Mouse (Mus musculus) kidney, embryonic 15.5 days (tissue): ENCODE results near the gene Palm2. TPM values are rescaled to one million over a fixed set of nuclear protein-coding genes. Genes with fewer than 3 reads are reported as not detected.

Source experiments
- ATAC-seq: fragments of 200-750 bp; cut with Nextera tagmentation; replicated peaks from 2 replicates; pipeline ENCODE4 v1.8.0; 2017; ENCODE audit warnings: moderate TSS enrichment; ENCODE audit not compliant: low FRiP score
- H3K27ac ChIP-seq: fragments of 300-500 bp; sonication (generic); 2 replicates; pipeline ENCODE4 v1.5.1; 2015; ENCODE audit warnings: mild to moderate bottlenecking, inconsistent platforms
- H3K27me3 ChIP-seq: fragments of 300-500 bp; sonication (generic); 2 replicates; pipeline ENCODE4 v1.6.1; 2015; ENCODE audit warnings: inconsistent platforms
- H3K36me3 ChIP-seq: fragments of 300-500 bp; sonication (generic); 2 replicates; pipeline ENCODE4 v1.6.1; 2015; ENCODE audit warnings: inconsistent platforms
- H3K4me1 ChIP-seq: fragments of 300-500 bp; sonication (generic); 2 replicates; pipeline ENCODE4 v1.6.1; 2015; ENCODE audit warnings: inconsistent platforms
- H3K4me2 ChIP-seq: fragments of 300-500 bp; sonication (generic); 2 replicates; pipeline ENCODE4 v1.6.1; 2015; ENCODE audit warnings: moderate library complexity, mild to moderate bottlenecking, inconsistent platforms
- H3K4me3 ChIP-seq: fragments of 300-500 bp; sonication (generic); replicated peaks from 2 replicates; pipeline ENCODE4 v1.5.1; 2015; ENCODE audit warnings: mild to moderate bottlenecking, inconsistent platforms
- H3K9ac ChIP-seq: fragments of 300-500 bp; sonication (generic); 2 replicates; pipeline ENCODE4 v1.6.1; 2015; ENCODE audit warnings: mild to moderate bottlenecking, inconsistent platforms
- H3K9me3 ChIP-seq: fragments of 300-500 bp; sonication (generic); replicated peaks from 2 replicates; pipeline ENCODE4 v1.6.1; 2016; ENCODE audit warnings: inconsistent platforms
- WGBS: fragments of 180-500 bp; shearing (Covaris S2); methylation state at CpG from one replicate; pipeline ENCODE4 v1.1.7; 2015; ENCODE audit warnings: mixed read lengths; 5-methylcytosine and 5-hydroxymethylcytosine counted together
- polyA plus RNA-seq: library from polyadenylated mRNA; unstranded; fragments of >200 nt; fragmentation: Nextera tagmentation; extraction: Ambion mirVana; gene quantifications from 2 replicates; pipeline ENCODE4 v1.2.1, GENCODE M21; 2015

Palm2 gene
- polyA plus RNA-seq, 1 experiment from 2014 or later, result 1.9 TPM

- Histone ChIP-seq H3K4me3 (no peak overlapping the region), H3K4me2 (no peak overlapping the region), H3K9me3 (no peaks in the 10 kb centered on the region), H3K36me3 (no peaks in the 10 kb centered on the region), H3K27me3 (peaks cover 2% of the 10 kb centered on the region), H3K9ac (no peak overlapping the region), H3K4me1 (no peaks in the 10 kb centered on the region; the same call in 1 of the 2 replicates), H3K27ac (no peak overlapping the region)
- ATAC-seq, result no peak
- 64% methylated on average over 6 of the region's 6 CpGs for WGBS
These were observed 140.6 kb downstream of the Palm2 start for GRCm38 (mm10) chr4:57574646-57575045.

- H3K4me1 ChIP-seq, result no peaks in the 10 kb centered on the region; the same call in 1 of the 2 replicates
- no peak overlapping the region for H3K4me2 ChIP-seq
- no peak overlapping the region for H3K27ac ChIP-seq
- no peak overlapping the region for H3K4me3 ChIP-seq
- no peaks in the 10 kb centered on the region for H3K9me3 ChIP-seq
- no peak for ATAC-seq
- 77% methylated on average over 5 of the region's 5 CpGs for WGBS
- H3K36me3 ChIP-seq, result no peaks in the 10 kb centered on the region
- H3K27me3 ChIP-seq, result no peaks in the 10 kb centered on the region
- no peak overlapping the region for H3K9ac ChIP-seq
These were observed 141.6 kb downstream of the Palm2 start for GRCm38 (mm10) chr4:57575686-57576085.

GRCm38 (mm10) chr4:57576095-57576494, 142.0 kb downstream of the Palm2 start:
- WGBS, result 83% methylated on average over 11 of the region's 11 CpGs
- Histone ChIP-seq H3K4me2 (no peak overlapping the region), H3K36me3 (no peaks in the 10 kb centered on the region), H3K9ac (no peak overlapping the region), H3K9me3 (no peaks in the 10 kb centered on the region), H3K4me1 (no peaks in the 10 kb centered on the region; the same call in 1 of the 2 replicates), H3K4me3 (no peak overlapping the region), H3K27ac (no peak overlapping the region), H3K27me3 (no peaks in the 10 kb centered on the region)
- no peak for ATAC-seq

- H3K4me3 ChIP-seq, result no peak overlapping the region
- no peak for ATAC-seq
- H3K27ac ChIP-seq, result no peak overlapping the region
- H3K9me3 ChIP-seq, result no peaks in the 10 kb centered on the region
- H3K36me3 ChIP-seq, result no peaks in the 10 kb centered on the region
- H3K4me2 ChIP-seq, result no peak overlapping the region
- WGBS, result 86% methylated on average over 10 of the region's 10 CpGs
- peaks cover 2% of the 10 kb centered on the region; the same call in 1 of the 2 replicates for H3K4me1 ChIP-seq
- no peaks in the 10 kb centered on the region for H3K27me3 ChIP-seq
- no peak overlapping the region for H3K9ac ChIP-seq
These were observed 145.6 kb downstream of the Palm2 start for GRCm38 (mm10) chr4:57579683-57580082.

- no peak overlapping the region for H3K4me3 ChIP-seq
- H3K4me2 ChIP-seq, result no peak overlapping the region
- ATAC-seq, result no peak
- H3K9me3 ChIP-seq, result no peaks in the 10 kb centered on the region
- H3K9ac ChIP-seq, result no peak overlapping the region
- H3K36me3 ChIP-seq, result no peaks in the 10 kb centered on the region
- H3K27me3 ChIP-seq, result no peaks in the 10 kb centered on the region
- peaks cover 15% of the 10 kb centered on the region for H3K4me1 ChIP-seq
- H3K27ac ChIP-seq, result no peak overlapping the region
- 74% methylated on average over 6 of the region's 6 CpGs for WGBS
These were observed 151.3 kb downstream of the Palm2 start for GRCm38 (mm10) chr4:57585281-57585800.

GRCm38 (mm10) chr4:57586933-57587658, 153.0 kb downstream of the Palm2 start:
- Histone ChIP-seq H3K36me3 (no peaks in the 10 kb centered on the region), H3K27ac (peak overlapping the region; percentile 71), H3K4me1 (peaks cover 15% of the 10 kb centered on the region), H3K4me3 (no peak overlapping the region), H3K9me3 (no peaks in the 10 kb centered on the region), H3K27me3 (no peaks in the 10 kb centered on the region), H3K4me2 (no peak overlapping the region), H3K9ac (no peak overlapping the region)
- 31% methylated on average over 7 of the region's 7 CpGs for WGBS
- no peak; the same call in 1 of the 2 replicates for ATAC-seq

GRCm38 (mm10) chr4:57588356-57588755, 154.3 kb downstream of the Palm2 start:
- ATAC-seq, result no peak
- Histone ChIP-seq H3K9ac (no peak overlapping the region), H3K4me3 (no peak overlapping the region), H3K9me3 (no peaks in the 10 kb centered on the region), H3K36me3 (no peaks in the 10 kb centered on the region), H3K4me1 (peaks cover 15% of the 10 kb centered on the region), H3K4me2 (no peak overlapping the region), H3K27me3 (no peaks in the 10 kb centered on the region), H3K27ac (no peak overlapping the region)
- 91% methylated on average over 1 of the region's 1 CpGs for WGBS

GRCm38 (mm10) chr4:57592751-57593150, 158.7 kb downstream of the Palm2 start:
- no peak overlapping the region for H3K27ac ChIP-seq
- ATAC-seq, result no peak

GRCm38 (mm10) chr4:57599946-57600345, 165.9 kb downstream of the Palm2 start:
- no peak for ATAC-seq
- H3K4me1 ChIP-seq, result peaks cover 17% of the 10 kb centered on the region
- H3K9ac ChIP-seq, result no peak overlapping the region
- H3K4me2 ChIP-seq, result no peak overlapping the region
- H3K9me3 ChIP-seq, result no peaks in the 10 kb centered on the region
- no peaks in the 10 kb centered on the region for H3K27me3 ChIP-seq
- H3K4me3 ChIP-seq, result no peak overlapping the region
- H3K36me3 ChIP-seq, result no peaks in the 10 kb centered on the region
- 91% methylated on average over 6 of the region's 6 CpGs for WGBS
- no peak overlapping the region for H3K27ac ChIP-seq

More at GRCm38 (mm10) chr4:57592751-57593150, 158.7 kb downstream of the Palm2 start:
- H3K9me3 ChIP-seq, result no peaks in the 10 kb centered on the region
- no peak overlapping the region for H3K4me3 ChIP-seq
- H3K4me1 ChIP-seq, result no peaks in the 10 kb centered on the region
- H3K36me3 ChIP-seq, result no peaks in the 10 kb centered on the region
- H3K4me2 ChIP-seq, result no peak overlapping the region
- H3K9ac ChIP-seq, result no peak overlapping the region
- WGBS, result 71% methylated on average over 4 of the region's 4 CpGs
- no peaks in the 10 kb centered on the region for H3K27me3 ChIP-seq

- Histone ChIP-seq H3K4me3 (no peak overlapping the region), H3K36me3 (no peaks in the 10 kb centered on the region), H3K27ac (0 out of 2 replicates have a peak overlapping the region, but pooled peaks have one; percentile 3), H3K9me3 (no peaks in the 10 kb centered on the region), H3K9ac (no peak overlapping the region), H3K4me1 (peaks cover 17% of the 10 kb centered on the region), H3K4me2 (no peak overlapping the region), H3K27me3 (no peaks in the 10 kb centered on the region)
- 80% methylated on average over 11 of the region's 11 CpGs for WGBS
- ATAC-seq, result no peak
These were observed 166.8 kb downstream of the Palm2 start for GRCm38 (mm10) chr4:57600685-57601457.

- Histone ChIP-seq H3K27me3 (no peaks in the 10 kb centered on the region), H3K4me1 (peaks cover 18% of the 10 kb centered on the region), H3K4me3 (no peak overlapping the region), H3K36me3 (no peaks in the 10 kb centered on the region), H3K4me2 (no peak overlapping the region), H3K9me3 (no peaks in the 10 kb centered on the region), H3K27ac (no peak overlapping the region), H3K9ac (no peak overlapping the region)
- 0 out of 2 replicates have a peak, but pooled peaks have one; percentile 6 for ATAC-seq
- 56% methylated on average over 9 of the region's 9 CpGs for WGBS
These were observed 167.4 kb downstream of the Palm2 start for GRCm38 (mm10) chr4:57601458-57601835.
